Mouse (Mus musculus): Measurements from ENCODE around the gene Gm38431.
A peak's percentile ranks its signal among the peaks of the same experiment; 100 is the strongest.

The Gm38431 gene

GRCm38 (mm10) chr9:21091707-21092320 is at the start of gene Gm38431, which contains the start of gene Raver1:
Gene Gm38431, minus strand, starts transcription at chr9:21091997.
Gene Raver1, minus strand, starts transcription at chr9:21092008.
- DNase-seq (ENCODE audit: low read depth in 1 of 2, low spot score in 2 of 2) = peak; percentile 93

- DNase-seq (ENCODE audit: low read depth in 1 of 2, low spot score in 2 of 2) = no peak
Measured at GRCm38 (mm10) chr9:21138386-21138785, 46.6 kb upstream of the Gm38431 start.

GRCm38 (mm10) chr9:21137229-21137628 is 45.4 kb upstream of the Gm38431 start:
- DNase-seq (ENCODE audit: low read depth in 1 of 2, low spot score in 2 of 2) = no peak

GRCm38 (mm10) chr9:21136401-21136800 is 44.6 kb upstream of the Gm38431 start:
- DNase-seq (ENCODE audit: low read depth in 1 of 2, low spot score in 2 of 2) = no peak

- DNase-seq (ENCODE audit: low read depth in 1 of 2, low spot score in 2 of 2) = no peak
Measured at GRCm38 (mm10) chr9:21135941-21136381, 44.2 kb upstream of the Gm38431 start.

- no peak for DNase-seq (ENCODE audit: low read depth in 1 of 2, low spot score in 2 of 2)
Measured at GRCm38 (mm10) chr9:21135329-21135890, 43.6 kb upstream of the Gm38431 start.

- DNase-seq (ENCODE audit: low read depth in 1 of 2, low spot score in 2 of 2) = no peak
Measured at GRCm38 (mm10) chr9:21134595-21135328, 43.0 kb upstream of the Gm38431 start.

- no peak for DNase-seq (ENCODE audit: low read depth in 1 of 2, low spot score in 2 of 2)
Measured at GRCm38 (mm10) chr9:21133064-21133707, 41.4 kb upstream of the Gm38431 start.

- no peak for DNase-seq (ENCODE audit: low read depth in 1 of 2, low spot score in 2 of 2)
Measured at GRCm38 (mm10) chr9:21132102-21132775, 40.4 kb upstream of the Gm38431 start.

GRCm38 (mm10) chr9:21131059-21131956 is 39.5 kb upstream of the Gm38431 start, which contains the start of gene Tyk2:
Gene Tyk2, minus strand, starts transcription at chr9:21131243.
- peak; percentile 80 to 83 for DNase-seq (ENCODE audit: low read depth in 1 of 2, low spot score in 2 of 2)

GRCm38 (mm10) chr9:21126259-21126627 is 34.4 kb upstream of the Gm38431 start:
- no peak for DNase-seq (ENCODE audit: low read depth in 1 of 2, low spot score in 2 of 2)

- peak; percentile 55 to 60 for DNase-seq (ENCODE audit: low read depth in 1 of 2, low spot score in 2 of 2)
Measured at GRCm38 (mm10) chr9:21125502-21126258, 33.9 kb upstream of the Gm38431 start.

- no peak for DNase-seq (ENCODE audit: low read depth in 1 of 2, low spot score in 2 of 2)
Measured at GRCm38 (mm10) chr9:21124837-21125236, 33.0 kb upstream of the Gm38431 start.

GRCm38 (mm10) chr9:21121483-21121882 is 29.7 kb upstream of the Gm38431 start:
- no peak for DNase-seq (ENCODE audit: low read depth in 1 of 2, low spot score in 2 of 2)

- DNase-seq (ENCODE audit: low read depth in 1 of 2, low spot score in 2 of 2) = no peak
Measured at GRCm38 (mm10) chr9:21117073-21117472, 25.3 kb upstream of the Gm38431 start.

GRCm38 (mm10) chr9:21115105-21115504 is 23.3 kb upstream of the Gm38431 start:
- no peak for DNase-seq (ENCODE audit: low read depth in 1 of 2, low spot score in 2 of 2)

GRCm38 (mm10) chr9:21114190-21114589 is 22.4 kb upstream of the Gm38431 start:
- DNase-seq (ENCODE audit: low read depth in 1 of 2, low spot score in 2 of 2) = no peak

GRCm38 (mm10) chr9:21113751-21114150 is 22.0 kb upstream of the Gm38431 start:
- DNase-seq (ENCODE audit: low read depth in 1 of 2, low spot score in 2 of 2) = no peak

GRCm38 (mm10) chr9:21107607-21108237 is 15.9 kb upstream of the Gm38431 start:
- DNase-seq (ENCODE audit: low read depth in 1 of 2, low spot score in 2 of 2) = no peak

Data from monocyte, adult 2 months (primary cell).